Mouse (Mus musculus) testis, adult 10 weeks (tissue): ENCODE measurements around the gene Ppp1r21. TPM values are rescaled to one million over a fixed set of nuclear protein-coding genes. Genes with fewer than 3 reads are reported as not detected.

ENCODE experiments used
- polyA plus RNA-seq: library from polyadenylated mRNA; stranded (reverse); fragments of 350-450 nt; fragmentation: Illumina TruSeq; extraction: RNeasy Lipid Tissue Mini Kit (QIAGEN cat#74804); gene quantifications from one replicate; pipeline ENCODE4 v1.2.3, GENCODE M21; 2014; ENCODE audit warnings: low read depth, low replicate concordance

Ppp1r21 gene
- polyA plus RNA-seq = 7.0 TPM

DNA sequence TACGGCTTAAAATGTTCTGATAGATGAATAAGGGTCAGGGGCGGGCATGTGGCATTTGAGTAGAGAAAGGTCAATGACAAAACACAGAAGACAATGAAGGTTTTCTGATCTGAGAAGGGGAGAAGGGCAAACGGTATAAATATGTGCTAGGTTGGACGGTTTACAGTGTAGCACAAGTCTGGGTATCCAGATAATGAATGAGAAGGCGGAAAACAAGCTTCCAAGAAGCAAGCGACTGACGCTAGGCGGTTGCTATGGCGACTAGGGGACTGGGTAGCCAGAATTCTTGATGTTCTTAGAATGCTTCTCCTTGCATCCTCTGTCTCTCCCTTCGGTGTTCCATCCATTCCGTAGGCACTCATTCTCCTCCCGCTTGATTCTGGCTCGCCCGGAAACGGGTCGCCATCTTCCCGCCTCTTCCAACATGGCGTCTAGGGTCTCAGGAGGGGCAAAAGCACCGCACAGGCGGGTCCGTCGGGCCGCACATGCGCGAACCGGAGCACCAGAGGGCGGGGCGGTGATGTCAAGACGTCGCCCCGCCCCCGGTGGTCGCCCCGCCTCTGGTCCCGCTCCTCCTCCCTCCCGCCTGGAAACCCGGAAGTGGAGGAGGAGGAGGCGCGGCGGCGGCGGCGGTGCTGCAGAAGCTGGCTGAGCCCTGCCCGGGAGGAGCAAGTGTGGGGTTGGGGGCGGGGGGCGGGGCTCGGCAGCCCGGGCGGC lies at the start of gene Ppp1r21:
Gene Ppp1r21, plus strand, starts transcription at position 600 of the 717 bp plus-strand sequence.

DNA sequence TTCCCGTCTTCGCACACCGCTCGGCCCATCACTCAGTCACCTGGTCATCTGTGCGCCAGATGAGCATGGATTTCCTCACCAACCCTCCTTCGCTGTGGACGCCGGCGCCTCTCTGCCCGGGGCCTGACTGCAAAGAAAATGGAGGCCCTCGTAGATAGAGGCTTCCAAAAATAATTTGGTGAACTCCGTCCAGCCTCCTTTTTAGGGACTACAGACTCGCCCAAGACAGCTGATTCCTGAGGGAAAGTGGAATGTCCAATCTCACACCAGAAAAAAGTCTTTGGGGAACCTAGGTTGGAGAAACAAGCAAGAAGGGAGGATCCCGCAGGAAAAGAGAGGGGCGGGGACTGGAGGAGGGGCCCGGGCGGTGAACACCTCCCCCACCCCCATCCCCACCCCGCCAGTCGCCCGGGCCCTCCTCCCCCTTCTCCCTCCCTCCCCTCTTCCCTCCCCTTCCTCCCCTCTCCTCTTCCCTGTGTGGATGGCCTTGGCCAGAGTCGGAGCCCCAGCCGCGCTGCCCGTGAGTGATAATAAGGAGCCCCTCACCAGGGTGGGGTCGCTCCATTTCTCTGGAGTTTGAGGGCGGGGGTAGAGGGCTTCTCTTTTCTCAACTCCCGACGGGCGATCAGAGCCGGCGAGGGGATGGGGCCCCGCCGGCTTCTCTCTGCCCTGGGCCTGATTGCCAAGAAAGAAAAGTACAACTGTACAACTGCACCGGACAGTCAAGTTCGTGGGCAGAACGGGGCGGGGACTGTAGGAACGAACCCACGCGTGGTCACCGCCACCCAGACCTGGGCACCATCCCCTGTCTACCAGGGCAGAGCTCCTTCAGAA lies 67.5 kb downstream of the Ppp1r21 start, which contains the start of gene Ston1:
Gene Ston1, plus strand, starts transcription at position 463 of the 834 bp plus-strand sequence.

Other genes starting within 250 kb of the Ppp1r21 start
- gene Foxn2, start 89.4 kb upstream of the Ppp1r21 start, polyA plus RNA-seq = 10.1 TPM
- gene Ston1, start 67.6 kb downstream of the Ppp1r21 start, polyA plus RNA-seq = 12.1 TPM
- 315 TPM for gene Gtf2a1l, start 138.5 kb downstream of the Ppp1r21 start, polyA plus RNA-seq